Mouse (Mus musculus) embryonic facial prominence, embryonic 12.5 days (tissue): ENCODE data around the gene Osbpl6. TPM values are rescaled to one million over a fixed set of nuclear protein-coding genes. Genes with fewer than 3 reads are reported as not detected.
"Not testable (repeated sequence)": the region's sequence is repeated elsewhere in the genome, so short reads cannot be mapped to it uniquely, and the experiment has no call there.

Experiments used
- ATAC-seq: fragments of 200-750 bp; cut with Nextera tagmentation; 2 replicates; pipeline ENCODE4 v1.8.0; 2017; ENCODE audit not compliant: insufficient number of reproducible peaks, insufficient read depth, low FRiP score, low TSS enrichment
- H3K27ac ChIP-seq: fragments of 300-500 bp; sonication (generic); 2 replicates; pipeline ENCODE4 v1.5.1; 2016; ENCODE audit warnings: mild to moderate bottlenecking
- H3K27me3 ChIP-seq: fragments of 300-500 bp; sonication (generic); 2 replicates; pipeline ENCODE4 v1.6.1; 2016; ENCODE audit warnings: mild to moderate bottlenecking, moderate library complexity
- H3K36me3 ChIP-seq: fragments of 300-500 bp; sonication (generic); 2 replicates; pipeline ENCODE4 v1.6.1; 2016; ENCODE audit warnings: mild to moderate bottlenecking
- H3K4me1 ChIP-seq: fragments of 300-500 bp; sonication (generic); 2 replicates; pipeline ENCODE4 v1.6.1; 2016
- H3K4me2 ChIP-seq: fragments of 300-500 bp; sonication (generic); replicated peaks from 2 replicates; pipeline ENCODE4 v1.6.1; 2016; ENCODE audit warnings: mild to moderate bottlenecking, moderate library complexity
- H3K4me3 ChIP-seq: fragments of 300-500 bp; sonication (generic); 2 replicates; pipeline ENCODE4 v1.5.1; 2016; ENCODE audit warnings: mild to moderate bottlenecking
- H3K9ac ChIP-seq: fragments of 300-500 bp; sonication (generic); 2 replicates; pipeline ENCODE4 v1.6.1; 2016; ENCODE audit warnings: mild to moderate bottlenecking, moderate library complexity
- H3K9me3 ChIP-seq: fragments of 300-500 bp; sonication (generic); 2 replicates; pipeline ENCODE4 v1.6.1; 2016; ENCODE audit warnings: mild to moderate bottlenecking, moderate library complexity
- WGBS: fragments of 180-500 bp; shearing (Covaris S2); methylation state at CpG from one replicate; pipeline ENCODE4 v1.1.7; 2016; 5-methylcytosine and 5-hydroxymethylcytosine counted together
- microRNA-seq: library from miRNA; unstranded; fragments of <30 nt; microRNA quantifications from one replicate; pipeline ENCODE4, GENCODE M21; 2017
- polyA plus RNA-seq: library from polyadenylated mRNA; unstranded; fragments of >200 nt; fragmentation: Nextera tagmentation; extraction: Ambion mirVana; gene quantifications from 2 replicates; pipeline ENCODE4 v1.2.1, GENCODE M21; 2016

The Osbpl6 gene
- polyA plus RNA-seq, 1 experiment from 2014 or later: 19.6 TPM

DNA sequence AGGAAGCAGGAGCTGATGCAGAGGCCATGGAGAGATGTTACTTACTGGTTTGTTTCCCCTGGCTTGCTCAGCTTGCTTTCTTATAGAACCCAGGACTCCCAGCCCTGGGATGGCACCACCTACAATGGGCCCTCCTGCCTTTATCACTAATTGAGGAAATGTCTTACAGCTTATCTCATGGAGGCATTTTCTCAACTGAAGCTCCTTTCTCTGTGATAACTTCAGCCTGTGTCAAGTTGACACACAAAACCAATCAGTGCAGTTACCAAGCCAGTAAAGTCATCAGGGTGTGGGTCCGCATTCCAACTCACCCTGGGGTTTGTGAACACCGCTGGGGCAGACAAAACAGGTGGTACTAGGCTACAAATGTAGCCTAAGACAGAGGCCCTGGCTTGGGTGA is 216.0 kb downstream of the Osbpl6 start:
- H3K4me3 ChIP-seq, H3K9ac ChIP-seq, H3K4me2 ChIP-seq, H3K9me3 ChIP-seq, ATAC-seq, H3K27ac ChIP-seq, H3K27me3 ChIP-seq, H3K4me1 ChIP-seq: not testable (repeated sequence)
- whole genome bisulfite sequencing: 84% methylated on average over 2 of the region's 2 CpGs
- peaks cover 41% of the 10 kb centered on the region for H3K36me3 ChIP-seq

GRCm38 (mm10) chr2:76630293-76630692 is 224.0 kb downstream of the Osbpl6 start:
- H3K27me3 ChIP-seq: no peaks in the 10 kb centered on the region
- H3K27ac ChIP-seq: no peak overlapping the region
- H3K36me3 ChIP-seq: peaks cover 80% of the 10 kb centered on the region
- WGBS: 93% methylated on average over 12 of the region's 12 CpGs
- H3K4me3 ChIP-seq: no peak overlapping the region
- H3K4me2 ChIP-seq: no peak overlapping the region
- no peak overlapping the region for H3K9ac ChIP-seq
- no peaks in the 10 kb centered on the region for H3K4me1 ChIP-seq
- ATAC-seq: no peak
- H3K9me3 ChIP-seq: no peaks in the 10 kb centered on the region

- H3K9me3 ChIP-seq: no peaks in the 10 kb centered on the region
- WGBS: 91% methylated on average over 4 of the region's 4 CpGs
- no peaks in the 10 kb centered on the region for H3K27me3 ChIP-seq
- H3K4me2 ChIP-seq: no peak overlapping the region
- no peak overlapping the region for H3K9ac ChIP-seq
- no peaks in the 10 kb centered on the region for H3K4me1 ChIP-seq
- no peak overlapping the region for H3K4me3 ChIP-seq
- no peak for ATAC-seq
- peaks cover 82% of the 10 kb centered on the region for H3K36me3 ChIP-seq
- no peak overlapping the region for H3K27ac ChIP-seq
Measured at GRCm38 (mm10) chr2:76631600-76631999, 225.3 kb downstream of the Osbpl6 start.

DNA sequence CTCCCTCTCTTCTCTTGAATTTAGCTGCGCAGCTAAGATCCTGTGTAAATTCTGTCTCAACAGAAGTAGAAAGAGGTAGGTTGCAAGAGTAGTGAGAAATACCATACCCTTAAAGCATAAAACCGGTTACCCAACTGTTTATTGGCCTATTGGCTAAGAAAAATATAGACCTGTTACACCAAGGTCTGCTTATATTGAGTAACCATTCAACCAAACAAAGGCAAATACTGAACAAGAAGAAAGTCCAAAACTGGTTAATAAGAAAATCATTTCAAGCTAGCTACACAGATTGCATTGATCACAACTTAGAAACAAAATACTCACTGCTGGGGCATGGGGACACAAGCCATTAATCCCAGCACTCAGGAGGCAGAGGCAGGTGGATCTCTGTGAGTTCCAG is 233.3 kb downstream of the Osbpl6 start:
- Histone ChIP-seq H3K4me2 (no peak overlapping the region), H3K9me3 (no peaks in the 10 kb centered on the region), H3K27ac (no peak overlapping the region), H3K9ac (no peak overlapping the region), H3K27me3 (no peaks in the 10 kb centered on the region), H3K36me3 (peaks cover 65% of the 10 kb centered on the region), H3K4me3 (no peak overlapping the region), H3K4me1 (no peaks in the 10 kb centered on the region)
- WGBS: 95% methylated on average over 2 of the region's 2 CpGs
- no peak for ATAC-seq

- Histone ChIP-seq H3K27me3 (no peaks in the 10 kb centered on the region), H3K27ac (no peak overlapping the region), H3K4me1 (peaks cover 9% of the 10 kb centered on the region; the same call in 1 of the 2 replicates), H3K4me2 (no peak overlapping the region), H3K4me3 (no peak overlapping the region), H3K9ac (no peak overlapping the region), H3K36me3 (peaks cover 34% of the 10 kb centered on the region), H3K9me3 (no peaks in the 10 kb centered on the region)
- ATAC-seq: no peak
Measured at GRCm38 (mm10) chr2:76643801-76644200, 237.5 kb downstream of the Osbpl6 start.

GRCm38 (mm10) chr2:76647441-76647869 is 241.1 kb downstream of the Osbpl6 start:
- Histone ChIP-seq H3K36me3 (peaks cover 9% of the 10 kb centered on the region; the same call in 1 of the 2 replicates), H3K4me3 (peak overlapping the region; percentile 82), H3K9ac (peak overlapping the region; percentile 90), H3K27ac (peak overlapping the region; percentile 91), H3K4me1 (peaks cover 9% of the 10 kb centered on the region; the same call in 1 of the 2 replicates), H3K9me3 (no peaks in the 10 kb centered on the region), H3K27me3 (no peaks in the 10 kb centered on the region), H3K4me2 (peak overlapping the region; percentile 78)
- under 1% methylated on average over 32 of the region's 32 CpGs for WGBS
- peak; percentile 70 for ATAC-seq

GRCm38 (mm10) chr2:76647883-76648570 is 241.7 kb downstream of the Osbpl6 start, which contains the start of the genes Prkra and Pjvk:
Gene Prkra (minus strand): TSS chr2:76648015.
Gene Pjvk (plus strand): TSS chr2:76648476.
- Histone ChIP-seq H3K4me1 (peaks cover 9% of the 10 kb centered on the region; the same call in 1 of the 2 replicates), H3K4me3 (peak within 1 kb of the TSS; percentile 82), H3K9ac (peak within 1 kb of the TSS; percentile 90), H3K27ac (peak within 1 kb of the TSS; percentile 91), H3K9me3 (no peaks in the 10 kb centered on the region), H3K36me3 (peaks cover 5% of the 10 kb centered on the region; the same call in 1 of the 2 replicates), H3K27me3 (no peaks in the 10 kb centered on the region), H3K4me2 (peak within 1 kb of the TSS; percentile 78)
- 1% methylated on average over 37 of the region's 42 CpGs for WGBS
- peak; percentile 100 for ATAC-seq

GRCm38 (mm10) chr2:76648666-76649141 is 242.4 kb downstream of the Osbpl6 start:
- Histone ChIP-seq H3K27ac (peak overlapping the region; percentile 91), H3K4me2 (peak overlapping the region; percentile 78), H3K4me3 (peak overlapping the region; percentile 82; the same call in 1 of the 2 replicates), H3K4me1 (peaks cover 9% of the 10 kb centered on the region; the same call in 1 of the 2 replicates), H3K9ac (peak overlapping the region; percentile 90), H3K27me3 (no peaks in the 10 kb centered on the region), H3K36me3 (peaks cover 3% of the 10 kb centered on the region; the same call in 1 of the 2 replicates), H3K9me3 (no peaks in the 10 kb centered on the region)
- 32% methylated on average over 13 of the region's 13 CpGs for WGBS
- ATAC-seq: peak; percentile 53

Small RNA genes within 50 kb of the gene (microRNA-seq; reads per million reads assigned to microRNA genes)
- gene Gm23164: not detected

Other genes starting within 250 kb of the Osbpl6 start
- gene Pde11a, start 67.7 kb upstream of the Osbpl6 start, polyA plus RNA-seq: 0.18 and 0.24 TPM in 2 replicates
- not detected in 2 replicates for gene Cyct, start 46.1 kb upstream of the Osbpl6 start, polyA plus RNA-seq
- 17.2 and 17.6 TPM in 2 replicates for gene Rbm45, start 36.5 kb upstream of the Osbpl6 start, polyA plus RNA-seq
- 78.8 and 82.4 TPM in 2 replicates for gene Prkra, start 241.5 kb downstream of the Osbpl6 start, polyA plus RNA-seq
- 0.56 and 0.61 TPM in 2 replicates for gene Pjvk, start 242.0 kb downstream of the Osbpl6 start, polyA plus RNA-seq